Mouse (Mus musculus) forebrain, embryonic 15.5 days (tissue): ENCODE measurements around the gene Cradd. TPM values are rescaled to one million over a fixed set of nuclear protein-coding genes. Genes with fewer than 3 reads are reported as not detected.

Experiments used
- ATAC-seq: fragments of 200-750 bp; cut with Nextera tagmentation; replicated peaks from 2 replicates; pipeline ENCODE4 v1.8.0; 2017; ENCODE audit warnings: mild to moderate bottlenecking, moderate TSS enrichment, moderate library complexity
- H3K27ac ChIP-seq: fragments of 300-500 bp; sonication (generic); replicated peaks from 2 replicates; pipeline ENCODE4 v1.5.1; 2015; ENCODE audit warnings: mild to moderate bottlenecking, inconsistent platforms
- H3K27me3 ChIP-seq: fragments of 300-500 bp; sonication (generic); 2 replicates; pipeline ENCODE4 v1.6.1; 2015; ENCODE audit warnings: inconsistent platforms
- H3K36me3 ChIP-seq: fragments of 300-500 bp; sonication (generic); 2 replicates; pipeline ENCODE4 v1.6.1; 2015; ENCODE audit warnings: mild to moderate bottlenecking, inconsistent platforms
- H3K4me1 ChIP-seq: fragments of 300-500 bp; sonication (generic); 2 replicates; pipeline ENCODE4 v1.6.1; 2015; ENCODE audit warnings: inconsistent platforms
- H3K4me2 ChIP-seq: fragments of 300-500 bp; sonication (generic); replicated peaks from 2 replicates; pipeline ENCODE4 v1.6.1; 2015; ENCODE audit warnings: mild to moderate bottlenecking, inconsistent platforms
- H3K4me3 ChIP-seq: fragments of 300-500 bp; sonication (generic); 2 replicates; pipeline ENCODE4 v1.5.1; 2015; ENCODE audit warnings: mild to moderate bottlenecking, inconsistent platforms
- H3K9ac ChIP-seq: fragments of 300-500 bp; sonication (generic); replicated peaks from 2 replicates; pipeline ENCODE4 v1.6.1; 2015; ENCODE audit warnings: mild to moderate bottlenecking, inconsistent platforms
- H3K9me3 ChIP-seq: fragments of 300-500 bp; sonication (generic); 2 replicates; pipeline ENCODE4 v1.6.1; 2016; ENCODE audit warnings: inconsistent platforms
- WGBS: fragments of 180-500 bp; shearing (Covaris S2); methylation state at CpG from one replicate; pipeline ENCODE4 v1.1.7; 2015; ENCODE audit warnings: mixed read lengths; 5-methylcytosine and 5-hydroxymethylcytosine counted together
- polyA plus RNA-seq: library from polyadenylated mRNA; unstranded; fragments of >200 nt; fragmentation: Nextera tagmentation; extraction: Ambion mirVana; gene quantifications from 2 replicates; pipeline ENCODE4 v1.2.1, GENCODE M21; 2015

Gene Cradd
- polyA plus RNA-seq, 1 experiment from 2014 or later, result 10.1 TPM

DNA sequence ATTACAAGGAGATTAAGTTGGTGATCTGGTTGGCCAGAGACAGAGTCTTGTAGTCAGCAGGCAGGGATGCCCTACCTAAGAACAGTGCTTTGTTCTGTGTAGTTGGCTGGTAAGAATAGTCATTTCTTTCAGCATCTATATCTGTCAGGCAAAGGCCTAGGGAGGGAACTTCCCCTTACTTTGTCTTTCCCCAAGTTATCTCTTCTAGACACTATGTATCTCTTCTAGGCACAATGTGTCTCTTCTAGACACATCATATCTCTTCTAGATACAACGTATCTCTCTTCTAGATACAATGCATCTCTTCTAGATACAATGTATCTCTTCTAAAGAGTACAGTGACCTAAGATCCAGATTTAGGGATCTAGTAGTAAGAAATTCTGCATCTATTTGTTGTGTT is 169.3 kb downstream of the Cradd start:
- H3K4me2 ChIP-seq, result no peak overlapping the region
- no peak overlapping the region for H3K27ac ChIP-seq
- no peak overlapping the region for H3K9ac ChIP-seq
- 85% methylated on average over 1 of the region's 1 CpGs for WGBS
- H3K36me3 ChIP-seq, result no peaks in the 10 kb centered on the region
- no peak overlapping the region for H3K4me3 ChIP-seq
- H3K9me3 ChIP-seq, result no peaks in the 10 kb centered on the region
- H3K4me1 ChIP-seq, result no peaks in the 10 kb centered on the region
- no peaks in the 10 kb centered on the region for H3K27me3 ChIP-seq
- ATAC-seq, result no peak

- no peak for ATAC-seq
- H3K9me3 ChIP-seq, result no peaks in the 10 kb centered on the region
- no peak overlapping the region for H3K4me3 ChIP-seq
- no peak overlapping the region for H3K27ac ChIP-seq
- WGBS, result 83% methylated on average over 7 of the region's 7 CpGs
- no peak overlapping the region for H3K4me2 ChIP-seq
- no peaks in the 10 kb centered on the region for H3K36me3 ChIP-seq
- H3K27me3 ChIP-seq, result no peaks in the 10 kb centered on the region
- H3K9ac ChIP-seq, result no peak overlapping the region
- no peaks in the 10 kb centered on the region for H3K4me1 ChIP-seq
These were observed 170.7 kb downstream of the Cradd start for GRCm38 (mm10) chr10:95153224-95153623.

DNA sequence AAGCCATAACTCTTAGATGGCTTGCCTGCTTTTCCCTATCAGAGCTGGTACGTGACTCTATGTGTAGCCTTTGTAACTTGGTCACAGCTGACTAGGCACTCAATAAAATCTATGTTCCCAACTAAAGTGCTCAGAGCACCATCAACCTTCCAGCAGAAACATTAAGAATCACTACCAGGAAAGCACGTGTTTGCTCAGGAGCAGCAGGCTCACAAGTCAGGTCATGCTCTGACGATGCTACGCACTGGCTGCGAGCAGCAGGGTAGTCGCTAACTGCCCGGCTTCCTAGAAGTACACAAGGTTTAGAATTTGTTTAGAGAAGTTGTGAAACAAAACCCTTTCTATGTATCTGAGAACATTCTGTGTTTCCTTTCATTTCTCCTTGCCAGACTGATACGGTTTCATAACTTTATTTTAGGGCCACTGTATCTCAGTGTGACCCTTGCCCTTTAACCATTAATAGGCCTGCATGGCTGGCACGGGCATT is 171.4 kb downstream of the Cradd start:
- no peak for ATAC-seq
- H3K4me1 ChIP-seq, result no peaks in the 10 kb centered on the region
- H3K4me3 ChIP-seq, result no peak overlapping the region
- H3K9ac ChIP-seq, result no peak overlapping the region
- H3K36me3 ChIP-seq, result no peaks in the 10 kb centered on the region
- H3K27ac ChIP-seq, result no peak overlapping the region
- no peaks in the 10 kb centered on the region for H3K27me3 ChIP-seq
- no peaks in the 10 kb centered on the region for H3K9me3 ChIP-seq
- 87% methylated on average over 9 of the region's 9 CpGs for WGBS
- no peak overlapping the region for H3K4me2 ChIP-seq

DNA sequence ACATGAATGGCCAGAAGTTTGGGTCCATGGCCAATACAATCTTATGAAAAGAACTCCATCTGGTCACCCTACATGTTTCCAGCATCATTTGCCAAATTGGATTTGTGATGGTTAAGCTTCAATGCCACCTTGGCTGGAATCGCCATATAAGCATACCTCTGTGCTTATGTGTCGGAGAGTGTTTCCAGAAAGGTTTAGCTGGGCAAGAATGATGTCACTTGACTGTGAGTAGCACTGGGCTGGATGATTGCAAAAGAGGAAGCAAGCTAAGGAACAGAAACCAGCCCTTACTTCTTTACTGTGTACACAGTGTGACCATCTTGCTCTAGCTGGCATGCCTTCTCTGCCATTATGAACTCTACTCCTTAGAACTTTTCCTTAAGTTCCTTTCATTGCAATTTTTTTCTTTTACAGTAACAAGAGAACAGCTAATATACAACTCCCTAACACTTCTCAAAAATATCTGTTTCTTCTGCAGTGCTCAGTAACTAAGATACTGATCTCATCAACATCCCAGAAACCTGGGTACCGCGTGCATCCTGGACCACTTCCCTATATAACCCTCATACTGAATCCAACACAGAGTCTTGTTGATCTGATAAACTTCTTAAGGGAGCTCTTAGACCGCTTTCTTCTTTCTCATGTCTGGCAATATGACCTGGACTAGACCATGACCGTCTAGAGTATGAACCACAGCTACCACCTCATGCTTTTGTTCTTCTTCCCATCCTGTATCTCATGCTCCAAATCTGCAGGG is 172.7 kb downstream of the Cradd start:
- Histone ChIP-seq H3K4me1 (peaks cover 8% of the 10 kb centered on the region), H3K27me3 (no peaks in the 10 kb centered on the region), H3K36me3 (no peaks in the 10 kb centered on the region), H3K4me3 (no peak overlapping the region), H3K27ac (no peak overlapping the region), H3K9me3 (no peaks in the 10 kb centered on the region), H3K4me2 (no peak overlapping the region), H3K9ac (no peak overlapping the region)
- WGBS, result 87% methylated on average over 6 of the region's 6 CpGs
- no peak for ATAC-seq

GRCm38 (mm10) chr10:95149666-95150065 is 174.3 kb downstream of the Cradd start:
- WGBS, result 6% methylated on average over 1 of the region's 1 CpGs
- Histone ChIP-seq H3K36me3 (no peaks in the 10 kb centered on the region), H3K4me3 (no peak overlapping the region), H3K9me3 (no peaks in the 10 kb centered on the region), H3K27ac (no peak overlapping the region), H3K4me2 (no peak overlapping the region), H3K27me3 (no peaks in the 10 kb centered on the region), H3K9ac (no peak overlapping the region), H3K4me1 (peaks cover 22% of the 10 kb centered on the region)
- ATAC-seq, result no peak

GRCm38 (mm10) chr10:95148641-95149040 is 175.3 kb downstream of the Cradd start:
- Histone ChIP-seq H3K36me3 (no peaks in the 10 kb centered on the region), H3K27me3 (no peaks in the 10 kb centered on the region), H3K9me3 (no peaks in the 10 kb centered on the region), H3K4me1 (peaks cover 32% of the 10 kb centered on the region), H3K4me3 (no peak overlapping the region), H3K27ac (no peak overlapping the region), H3K9ac (no peak overlapping the region), H3K4me2 (no peak overlapping the region)
- WGBS, result 92% methylated on average over 3 of the region's 3 CpGs
- no peak for ATAC-seq

DNA sequence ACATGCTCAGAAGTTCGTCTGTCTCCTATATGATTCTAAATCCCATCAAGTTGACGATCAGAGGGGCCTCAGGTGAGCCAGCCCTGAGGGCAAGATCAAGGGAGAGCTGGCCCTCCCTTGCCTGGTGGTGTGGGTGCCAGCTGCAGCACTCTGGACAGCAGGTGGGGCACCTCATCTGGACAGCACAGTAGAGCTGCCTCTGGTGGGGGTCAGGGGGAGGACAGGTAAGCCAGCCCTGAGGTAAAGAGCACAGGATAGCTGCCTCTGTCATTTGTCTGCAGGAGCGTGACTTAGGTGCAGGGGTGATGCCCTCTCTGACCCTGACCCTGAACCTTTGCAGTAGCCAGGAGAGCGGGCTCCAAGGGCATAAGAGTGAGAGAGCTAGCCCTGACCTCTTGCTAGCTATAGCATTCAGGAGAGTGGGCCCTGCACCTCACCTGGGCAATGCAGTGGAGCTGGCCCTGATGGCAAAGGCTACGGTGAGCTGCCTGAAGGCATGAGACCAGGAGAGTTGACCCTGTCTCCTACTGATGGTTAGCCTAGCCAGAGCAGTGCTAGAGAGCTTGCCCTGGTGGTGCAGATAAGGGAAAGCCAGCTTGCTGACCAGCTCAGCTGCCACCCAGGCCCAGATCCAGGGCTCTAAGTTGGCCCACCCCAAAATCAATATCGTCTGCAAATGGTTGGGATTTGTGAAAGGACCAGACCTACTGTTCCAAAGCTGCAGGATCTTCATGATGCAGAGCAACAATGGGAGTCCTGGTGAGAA is 176.6 kb downstream of the Cradd start:
- Histone ChIP-seq H3K4me1 (peaks cover 44% of the 10 kb centered on the region), H3K4me3 (no peak overlapping the region), H3K27me3 (no peaks in the 10 kb centered on the region), H3K27ac (no peak overlapping the region), H3K9me3 (no peaks in the 10 kb centered on the region), H3K4me2 (no peak overlapping the region), H3K36me3 (no peaks in the 10 kb centered on the region), H3K9ac (no peak overlapping the region)
- ATAC-seq, result no peak
- 89% methylated on average over 6 of the region's 6 CpGs for WGBS

DNA sequence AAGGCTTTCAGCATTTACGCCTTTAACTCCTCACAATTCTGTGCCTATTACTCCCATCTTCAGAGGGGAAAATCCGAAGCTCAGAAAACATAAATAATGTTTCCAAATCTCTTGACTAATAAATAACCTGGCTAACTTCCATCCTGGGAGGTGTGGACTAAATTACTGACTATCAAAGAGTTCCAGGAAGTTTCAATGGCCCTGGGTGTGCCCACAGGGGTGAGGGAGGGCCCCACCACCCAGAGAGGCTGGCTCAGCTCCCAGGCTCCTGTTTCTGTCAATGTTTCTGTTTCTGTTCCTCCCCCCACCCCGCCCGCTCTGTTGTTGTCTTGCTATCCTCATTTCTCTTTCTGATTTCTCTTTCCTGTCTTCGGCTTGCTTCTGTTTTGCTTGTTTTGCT is 177.4 kb downstream of the Cradd start:
- no peak overlapping the region for H3K4me3 ChIP-seq
- no peak for ATAC-seq
- no peaks in the 10 kb centered on the region for H3K27me3 ChIP-seq
- no peak overlapping the region for H3K27ac ChIP-seq
- 46% methylated on average over 5 of the region's 5 CpGs for WGBS
- no peaks in the 10 kb centered on the region for H3K9me3 ChIP-seq
- no peaks in the 10 kb centered on the region for H3K36me3 ChIP-seq
- no peak overlapping the region for H3K4me2 ChIP-seq
- no peak overlapping the region for H3K9ac ChIP-seq
- peaks cover 44% of the 10 kb centered on the region for H3K4me1 ChIP-seq

- Histone ChIP-seq H3K4me3 (no peak overlapping the region), H3K36me3 (no peaks in the 10 kb centered on the region), H3K4me2 (0 out of 2 replicates have a peak overlapping the region, but pooled peaks have one; percentile 2), H3K4me1 (peaks cover 44% of the 10 kb centered on the region), H3K27ac (peak overlapping the region; percentile 68), H3K9ac (peak overlapping the region; percentile 4; the same call in 1 of the 2 replicates), H3K27me3 (no peaks in the 10 kb centered on the region), H3K9me3 (no peaks in the 10 kb centered on the region)
- WGBS, result 25% methylated on average over 9 of the region's 9 CpGs
- ATAC-seq, result no peak
These were observed 178.6 kb downstream of the Cradd start for GRCm38 (mm10) chr10:95145204-95145926.

DNA sequence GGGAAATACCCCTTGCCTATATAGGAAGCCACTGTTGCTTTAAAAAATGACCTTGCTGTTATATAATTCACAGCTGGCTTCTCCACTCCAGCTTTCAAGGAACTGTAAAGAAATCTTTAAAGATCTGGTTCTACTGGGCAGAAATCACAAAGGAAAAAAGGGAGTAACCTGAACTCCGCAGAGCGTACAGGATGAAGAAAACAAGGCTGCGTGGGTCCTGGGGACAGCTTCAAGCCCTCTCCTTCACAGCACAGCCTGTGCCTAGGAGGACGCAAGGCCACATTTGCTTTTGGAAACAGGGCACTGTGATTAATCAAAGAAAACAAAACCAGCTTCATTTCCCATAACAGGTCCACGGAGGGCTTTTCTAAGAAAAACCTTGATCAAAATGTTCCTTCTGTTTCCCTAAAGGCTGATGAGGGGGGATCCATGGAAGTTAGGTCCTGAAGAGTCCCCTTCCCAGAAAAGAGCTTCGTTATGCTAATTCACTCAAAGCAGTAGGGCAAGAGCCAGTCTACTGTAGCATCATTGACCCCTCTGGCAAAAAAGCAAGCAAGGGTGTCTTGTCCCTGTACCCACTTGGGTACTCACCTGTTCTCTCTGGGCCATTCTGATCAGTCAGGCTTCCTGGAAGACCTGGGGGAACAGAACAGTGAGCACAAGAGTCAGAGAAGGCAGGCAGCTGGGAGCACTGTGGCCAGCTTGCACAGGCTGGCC is 179.4 kb downstream of the Cradd start:
- Histone ChIP-seq H3K4me1 (peaks cover 48% of the 10 kb centered on the region), H3K9me3 (no peaks in the 10 kb centered on the region), H3K36me3 (no peaks in the 10 kb centered on the region), H3K27ac (peak overlapping the region; percentile 68), H3K27me3 (no peaks in the 10 kb centered on the region), H3K4me2 (no peak overlapping the region), H3K4me3 (no peak overlapping the region), H3K9ac (no peak overlapping the region)
- WGBS, result 43% methylated on average over 6 of the region's 6 CpGs
- no peak for ATAC-seq

DNA sequence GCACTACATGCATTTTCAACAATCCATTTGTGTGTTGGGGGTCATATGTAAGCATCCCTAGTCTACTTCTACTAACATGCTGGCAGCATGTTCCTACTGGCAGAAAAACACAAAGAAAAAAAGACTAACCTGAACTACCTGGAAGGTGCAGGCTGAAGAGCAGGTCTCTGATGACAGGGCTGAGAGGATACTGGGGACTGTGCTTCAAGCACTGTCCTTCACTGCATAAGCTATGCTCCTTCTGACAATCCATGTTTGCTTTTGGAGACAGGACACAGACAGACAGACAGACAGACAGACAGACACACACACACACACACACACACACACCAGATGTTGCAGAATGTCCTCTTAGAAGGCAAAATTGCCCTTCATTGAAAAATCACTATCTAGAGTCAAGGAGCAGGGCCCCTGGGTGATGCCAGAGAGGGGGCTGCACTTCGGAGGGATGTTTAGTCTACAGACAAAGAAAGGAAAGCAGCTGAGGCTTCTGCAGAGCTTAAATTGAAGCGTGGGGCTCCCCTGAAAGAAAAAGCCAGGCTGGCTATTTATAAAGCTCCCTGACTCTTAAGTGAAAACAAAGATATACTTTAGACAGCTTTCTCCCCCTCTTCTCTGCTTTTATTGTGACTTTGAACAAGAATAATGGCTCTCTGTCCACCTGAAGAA is 180.4 kb downstream of the Cradd start:
- Histone ChIP-seq H3K9me3 (no peaks in the 10 kb centered on the region), H3K36me3 (no peaks in the 10 kb centered on the region), H3K27me3 (no peaks in the 10 kb centered on the region), H3K4me1 (peaks cover 49% of the 10 kb centered on the region), H3K4me2 (no peak overlapping the region), H3K4me3 (no peak overlapping the region), H3K9ac (no peak overlapping the region), H3K27ac (peak overlapping the region; percentile 69)
- WGBS, result 3% methylated on average over 2 of the region's 2 CpGs
- ATAC-seq, result no peak
